8 mouse cellular contexts compared by ENCODE assay signal in genomic region chr2:52990874-52991687, GRCm38 (mm10).
A peak's percentile ranks its signal among the peaks of the same experiment; 100 is the strongest.
DNase-seq lines count a peak whose midpoint lies in the region; ATAC-seq and TF ChIP-seq lines count a peak whose summit lies in the region.

No protein-coding gene starts in this region.

- no peak overlapping the region for H3K4me2 ChIP-seq in kidney, embryonic 14.5 days (replicated peaks; ENCODE audit: low read depth, low read length)

- no peaks in the 10 kb centered on the region for H3K27me3 ChIP-seq in kidney, embryonic 14.5 days (ENCODE audit: control insufficient read depth, insufficient read depth, low read length)

- peaks cover 18% of the 10 kb centered on the region for H3K4me1 ChIP-seq in kidney, embryonic 14.5 days (ENCODE audit: control insufficient read depth, insufficient read depth, low read length)

- intact Hi-C loops in gastrocnemius, adult 2 months (cut with DNase I) = no loop called here

- no peak overlapping the region for H3K9ac ChIP-seq in kidney, embryonic 14.5 days (ENCODE audit: low read depth, low read length)

- no peaks in the 10 kb centered on the region for H3K36me3 ChIP-seq in kidney, embryonic 14.5 days (ENCODE audit: control insufficient read depth, insufficient read depth, low read length)

- H3K27ac ChIP-seq in kidney, embryonic 14.5 days (ENCODE audit: low read depth, low read length) = peak overlapping the region; percentile 52; the same call in 1 of the 2 replicates
- peak overlapping the region; percentile 76 for H3K27ac ChIP-seq in gastrocnemius, adult 2 months

- DNase-seq in kidney, adult 9 months = no peak
- DNase-seq in gastrocnemius, adult 2 months = peak; percentile 66
- peak; percentile 24 for DNase-seq in heart, postnatal 4 days
- DNase-seq in lung, postnatal 14 days = peak; percentile 19
- DNase-seq in ovary, postnatal 14 days (ENCODE audit: low spot score) = no peak
- DNase-seq in cerebellum, postnatal 25 days = no peak
- DNase-seq in cerebellum, adult 11-12 months = no peak

- no peaks in the 10 kb centered on the region for H3K9me3 ChIP-seq in kidney, embryonic 14.5 days (ENCODE audit: control insufficient read depth, low read length)

- no peak for ATAC-seq in kidney, embryonic 14.5 days (ENCODE audit: low FRiP score, low TSS enrichment)

- TF ChIP-seq CTCF in gastrocnemius, adult 2 months (IDR thresholded peaks at IDR 0.05) = no peak

- H3K4me3 ChIP-seq in kidney, embryonic 14.5 days (ENCODE audit: low read length) = no peak overlapping the region
- peak overlapping the region; percentile 48 for H3K4me3 ChIP-seq in gastrocnemius, adult 2 months

- 24% methylated on average over 9 of the region's 9 CpGs for WGBS in kidney, embryonic 14.5 days

Comparison
In these comparisons a context has a peak if more than half of its experiments do, and no peak if none do; other contexts are left out.
1. DNase-seq: peak in gastrocnemius, adult 2 months (single experiment), heart, postnatal 4 days (single experiment) and lung, postnatal 14 days (single experiment); none in kidney, adult 9 months (single experiment), ovary, postnatal 14 days (single experiment), cerebellum, postnatal 25 days (0 of 2) and cerebellum, adult 11-12 months (single experiment).